Mouse (Mus musculus) hindlimb bud, embryonic 11.5 days (tissue): ENCODE data around the gene Usp46.

Source experiments
- DNase-seq: peaks from one replicate; pipeline ENCODE4 v3.0.0-alpha.2; 2012; ENCODE audit warnings: low read depth, low spot score; ENCODE audit errors: extremely low spot score

Usp46 gene

DNA sequence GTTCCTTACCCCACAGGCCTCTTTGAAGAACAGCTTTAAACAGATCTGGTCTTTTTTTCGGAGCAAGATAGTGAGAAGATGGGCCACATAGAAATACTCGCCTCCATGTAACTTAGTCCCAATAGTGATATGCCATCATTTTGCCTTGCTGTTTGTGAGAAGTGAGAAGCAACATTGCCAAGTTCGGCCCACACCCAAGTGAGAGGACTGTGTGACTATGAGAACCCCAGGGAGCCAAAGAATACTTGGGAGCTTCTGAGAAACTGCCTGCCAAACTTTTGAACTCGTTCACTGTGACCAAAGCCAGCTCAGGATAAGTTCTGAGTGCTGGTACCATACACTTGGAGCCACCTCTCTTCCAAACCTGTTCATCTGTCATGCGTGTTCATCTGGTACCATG, 110.1 kb downstream of the Usp46 start:
- no peak for DNase-seq

DNA sequence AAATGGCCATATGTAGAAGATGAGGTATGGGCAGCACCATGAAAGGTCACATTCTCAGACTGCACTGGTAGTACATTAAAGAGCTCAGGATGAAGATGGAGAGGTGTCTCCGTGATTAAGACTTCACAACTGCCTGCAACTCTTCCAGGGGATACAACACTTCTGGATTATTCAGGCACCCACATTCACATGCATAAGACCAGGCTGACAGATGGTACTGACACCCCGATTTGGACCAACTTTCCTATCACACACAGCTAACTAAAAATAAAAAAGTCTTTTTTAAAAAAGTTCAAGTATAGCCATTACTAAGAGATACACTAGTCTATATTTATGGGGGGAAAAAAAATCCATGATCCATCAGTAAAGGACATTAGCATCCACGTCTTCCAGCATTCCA, 112.5 kb downstream of the Usp46 start:
- DNase-seq, result no peak

DNA sequence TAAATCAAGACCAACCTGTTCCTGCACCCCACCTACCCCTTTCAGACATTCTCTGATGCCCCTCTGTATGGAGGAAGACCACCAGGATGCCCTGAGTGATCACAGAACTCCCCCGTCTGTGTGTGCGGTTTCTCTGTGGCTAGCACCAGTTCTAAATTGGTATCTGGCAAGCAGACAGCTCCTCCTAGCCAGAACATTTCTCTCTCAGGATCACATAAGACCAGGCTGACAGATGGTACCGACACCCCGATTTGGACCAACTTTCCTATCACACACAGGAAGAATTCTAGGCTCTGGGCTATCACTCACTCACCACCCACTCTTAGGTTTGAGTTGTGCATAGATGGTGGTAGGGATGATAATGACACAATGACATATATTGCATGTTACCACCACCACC, 113.2 kb downstream of the Usp46 start:
- DNase-seq, result no peak

DNA sequence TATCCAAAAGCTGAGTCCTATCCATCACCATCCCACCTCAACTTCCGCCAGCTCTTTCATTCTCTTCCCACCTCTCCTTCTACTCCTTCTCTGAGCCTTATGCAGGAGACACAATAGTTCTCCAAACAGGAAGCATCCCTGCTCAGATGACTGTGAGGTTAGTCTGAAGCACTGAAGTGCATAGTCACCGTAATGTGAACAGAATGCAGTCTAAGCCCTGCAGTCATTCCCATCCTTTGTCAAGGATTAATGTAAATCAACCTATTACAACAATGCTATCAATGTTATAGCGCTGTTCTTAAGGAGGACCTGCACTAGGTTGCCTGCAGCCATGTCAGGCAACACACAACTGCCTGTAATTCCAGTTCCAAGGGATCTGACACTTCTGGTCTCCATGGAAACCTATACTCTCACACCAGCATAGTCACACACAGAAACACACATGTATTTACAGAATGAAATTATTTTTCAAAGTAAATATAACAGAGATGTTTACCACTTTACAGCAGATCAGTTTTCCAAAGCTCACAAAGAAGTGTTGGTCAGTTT, 115.1 kb downstream of the Usp46 start:
- DNase-seq, result no peak

DNA sequence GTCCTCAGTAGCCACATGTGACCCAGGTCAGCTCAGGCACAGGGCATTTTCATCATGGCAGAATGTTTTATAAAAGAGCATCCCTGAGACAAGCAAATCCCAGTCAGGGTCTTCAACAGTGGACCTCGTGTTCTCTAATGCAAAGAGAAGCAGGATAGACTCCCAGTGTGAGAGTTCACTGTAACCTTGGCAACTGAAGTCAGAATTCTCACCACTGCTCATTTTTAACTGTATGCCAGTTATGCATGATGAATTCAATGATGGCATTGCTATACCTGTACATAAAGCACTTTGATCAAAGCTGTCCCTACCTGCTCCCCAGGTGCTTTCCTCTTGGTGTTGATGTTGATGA, 116.6 kb downstream of the Usp46 start:
- DNase-seq, result no peak

DNA sequence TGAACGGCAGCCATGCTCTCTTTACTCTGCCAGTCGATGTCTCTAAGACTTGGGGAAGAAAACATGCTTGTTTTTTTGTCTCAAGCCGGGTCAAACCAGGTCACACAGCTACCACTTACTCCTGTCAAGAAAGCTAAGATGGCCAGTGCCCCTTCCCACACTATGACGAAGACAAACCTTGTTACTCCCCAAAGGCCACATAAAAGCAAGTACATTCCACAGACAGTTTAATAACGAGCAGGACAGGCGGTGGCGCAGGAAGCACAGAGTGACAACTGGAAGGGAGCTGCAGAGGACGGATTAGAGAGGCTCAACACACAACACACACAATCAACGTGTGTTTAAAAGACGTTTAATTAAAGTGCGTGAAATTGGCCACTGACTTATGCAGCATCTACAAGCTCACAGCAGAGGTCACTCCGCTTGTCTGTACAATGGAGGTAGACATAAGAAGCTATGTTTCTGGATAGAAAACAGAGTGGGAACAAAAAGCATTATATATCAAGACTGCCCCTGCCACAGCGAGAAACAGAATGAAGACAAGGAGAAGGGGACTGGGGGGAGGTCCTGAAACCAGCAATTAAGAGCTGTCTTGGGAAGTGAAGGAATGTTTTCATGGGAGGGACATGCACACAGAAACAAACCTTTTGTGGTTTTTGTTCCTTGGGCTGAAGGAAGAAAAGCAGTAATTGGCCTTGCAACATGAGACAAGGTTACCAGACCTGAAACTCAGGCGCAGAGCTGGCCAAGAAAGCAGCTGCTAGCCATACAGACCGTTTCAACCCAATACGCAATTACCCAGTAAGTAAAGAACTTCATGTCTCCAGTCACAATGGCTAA, 117.2 kb downstream of the Usp46 start:
- DNase-seq, result no peak
